26 mouse cellular contexts compared by ENCODE assay signal in genomic region chr2:79704773-79705172, GRCm38 (mm10). TPM values are rescaled to one million over a fixed set of nuclear protein-coding genes. Genes with fewer than 3 reads are reported as not detected.
A peak's percentile ranks its signal among the peaks of the same experiment; 100 is the strongest.
DNase-seq lines count a peak whose midpoint lies in the region; ATAC-seq and TF ChIP-seq lines count a peak whose summit lies in the region.
"Had no signal": no experiment of that assay in that cellular context is flagged by ENCODE, and none has a peak within 500 bp of the region (broad histone marks: within the 10 kb centered on the region; RNA-seq: fewer than 3 reads in every experiment).

No protein-coding gene starts in this region.

- no peak for TF ChIP-seq POLR2A in thymus, adult 2 months (IDR thresholded peaks at IDR 0.05; ENCODE audit: control insufficient read depth, extremely low read depth, insufficient read depth, low read length, poor library complexity)

- H3K9ac ChIP-seq in intestine, embryonic 15.5 days, result no peak overlapping the region
- no peak overlapping the region for H3K9ac ChIP-seq in intestine, embryonic 16.5 days (ENCODE audit: low read depth, low read length)
- H3K9ac ChIP-seq in stomach, embryonic 16.5 days (ENCODE audit: low read length), result no peak overlapping the region
- H3K9ac ChIP-seq: embryonic facial prominence, embryonic 13.5 days; embryonic facial prominence, embryonic 15.5 days; forebrain, embryonic 12.5 days had no signal

- peak; percentile 86 for ATAC-seq in intestine, embryonic 15.5 days
- peak; percentile 87 for ATAC-seq in intestine, embryonic 16.5 days
- peak; percentile 13; the same call in 1 of the 2 replicates for ATAC-seq in stomach, embryonic 16.5 days (ENCODE audit: insufficient read depth, low FRiP score)
- ATAC-seq: forebrain, embryonic 14.5 days had no signal

- H3K4me3 ChIP-seq in intestine, embryonic 15.5 days (replicated peaks), result no peak overlapping the region
- no peak overlapping the region for H3K4me3 ChIP-seq in intestine, embryonic 16.5 days (ENCODE audit: low read length)
- no peak overlapping the region for H3K4me3 ChIP-seq in stomach, embryonic 16.5 days (replicated peaks; ENCODE audit: low read length)
- H3K4me3 ChIP-seq in thymus, adult 2 months (ENCODE audit: control insufficient read depth, insufficient read depth, low read length), result no peak overlapping the region
- H3K4me3 ChIP-seq: embryonic facial prominence, embryonic 13.5 days; embryonic facial prominence, embryonic 15.5 days; erythroblast, embryonic 14.5 days; forebrain, embryonic 10.5 days; forebrain, embryonic 12.5 days had no signal

- no peaks in the 10 kb centered on the region for H3K36me3 ChIP-seq in intestine, embryonic 15.5 days
- H3K36me3 ChIP-seq in intestine, embryonic 16.5 days (ENCODE audit: control insufficient read depth, insufficient read depth, low read length), result no peaks in the 10 kb centered on the region
- H3K36me3 ChIP-seq in stomach, embryonic 16.5 days (ENCODE audit: control insufficient read depth, insufficient read depth, low read length), result no peaks in the 10 kb centered on the region
- H3K36me3 ChIP-seq in thymus, adult 2 months (ENCODE audit: control insufficient read depth, insufficient read depth, low read length), result no peaks in the 10 kb centered on the region
- H3K36me3 ChIP-seq: embryonic facial prominence, embryonic 13.5 days; embryonic facial prominence, embryonic 15.5 days; forebrain, embryonic 10.5 days; forebrain, embryonic 12.5 days had no signal

- H3K9me3 ChIP-seq in intestine, embryonic 15.5 days, result no peaks in the 10 kb centered on the region
- no peaks in the 10 kb centered on the region for H3K9me3 ChIP-seq in intestine, embryonic 16.5 days (ENCODE audit: control insufficient read depth, low read length)
- H3K9me3 ChIP-seq in stomach, embryonic 16.5 days (replicated peaks; ENCODE audit: control insufficient read depth, low read length), result no peaks in the 10 kb centered on the region
- H3K9me3 ChIP-seq: embryonic facial prominence, embryonic 13.5 days; embryonic facial prominence, embryonic 15.5 days; forebrain, embryonic 10.5 days; forebrain, embryonic 12.5 days had no signal

- no peak overlapping the region for H3K27ac ChIP-seq in intestine, embryonic 15.5 days
- no peak overlapping the region for H3K27ac ChIP-seq in intestine, embryonic 16.5 days (ENCODE audit: low read length)
- no peak overlapping the region for H3K27ac ChIP-seq in stomach, embryonic 16.5 days (ENCODE audit: low read length)
- no peak overlapping the region for H3K27ac ChIP-seq in thymus, adult 2 months (ENCODE audit: control insufficient read depth, insufficient read depth, low read length)
- H3K27ac ChIP-seq: embryonic facial prominence, embryonic 13.5 days; embryonic facial prominence, embryonic 15.5 days; forebrain, embryonic 10.5 days; forebrain, embryonic 12.5 days had no signal

- H3K4me1 ChIP-seq in intestine, embryonic 15.5 days (replicated peaks), result no peaks in the 10 kb centered on the region
- no peaks in the 10 kb centered on the region for H3K4me1 ChIP-seq in intestine, embryonic 16.5 days (ENCODE audit: control insufficient read depth, insufficient read depth, low read length)
- H3K4me1 ChIP-seq in stomach, embryonic 16.5 days (ENCODE audit: control insufficient read depth, insufficient read depth, low read length), result no peaks in the 10 kb centered on the region
- H3K4me1 ChIP-seq in thymus, adult 2 months (replicated peaks; ENCODE audit: control insufficient read depth, insufficient read depth, low read length), result no peaks in the 10 kb centered on the region
- H3K4me1 ChIP-seq: embryonic facial prominence, embryonic 13.5 days; embryonic facial prominence, embryonic 15.5 days; forebrain, embryonic 10.5 days; forebrain, embryonic 12.5 days had no signal

- 69% methylated on average over 2 of the region's 2 CpGs for WGBS in intestine, embryonic 15.5 days
- 71% methylated on average over 2 of the region's 2 CpGs for WGBS in intestine, embryonic 16.5 days
- 76% methylated on average over 2 of the region's 2 CpGs for WGBS in stomach, embryonic 16.5 days
- 87% methylated on average over 2 of the region's 2 CpGs for WGBS in thymus, adult 2 months

- DNase-seq in spleen, postnatal 14 days (ENCODE audit: low spot score in 2 of 2), result no peak
- no peak for DNase-seq in heart, adult 8-10 months (ENCODE audit: low spot score)
- DNase-seq in thymus, adult 2 months, result no peak
- DNase-seq: adrenal gland, adult 2 months; adrenal gland, postnatal 10 days; adrenal gland, postnatal 25 days; cerebellum, adult 11 months; cerebellum, adult 18-20 months; cerebellum, adult 8-10 months; cerebellum, adult 9-11 months; cerebellum, postnatal 14 days; cerebellum, postnatal 36 days; embryo, embryonic 11 days had no signal

- no peak overlapping the region for H3K4me2 ChIP-seq in intestine, embryonic 15.5 days (replicated peaks)
- no peak overlapping the region for H3K4me2 ChIP-seq in intestine, embryonic 16.5 days (ENCODE audit: low read depth, low read length)
- no peak overlapping the region for H3K4me2 ChIP-seq in stomach, embryonic 16.5 days (ENCODE audit: low read depth, low read length)
- H3K4me2 ChIP-seq: embryonic facial prominence, embryonic 13.5 days; embryonic facial prominence, embryonic 15.5 days; forebrain, embryonic 12.5 days had no signal

- TF ChIP-seq CTCF in thymus, adult 2 months (IDR thresholded peaks at IDR 0.05; ENCODE audit: borderline replicate concordance, control insufficient read depth, extremely low read depth, insufficient read depth, low read length, poor library complexity), result no peak

- H3K27me3 ChIP-seq in intestine, embryonic 15.5 days (replicated peaks), result no peaks in the 10 kb centered on the region
- no peaks in the 10 kb centered on the region for H3K27me3 ChIP-seq in intestine, embryonic 16.5 days (replicated peaks; ENCODE audit: control insufficient read depth, insufficient read depth, low read length)
- no peaks in the 10 kb centered on the region for H3K27me3 ChIP-seq in stomach, embryonic 16.5 days (ENCODE audit: control insufficient read depth, insufficient read depth, low read length)
- H3K27me3 ChIP-seq in thymus, adult 2 months (ENCODE audit: control insufficient read depth, insufficient read depth, low read length), result no peaks in the 10 kb centered on the region
- H3K27me3 ChIP-seq: embryonic facial prominence, embryonic 13.5 days; embryonic facial prominence, embryonic 15.5 days; forebrain, embryonic 12.5 days had no signal

RNA-seq across cellular contexts. Expression of gene Ppp1r1c, which starts 2.8 kb away (rescaled TPM):
- not detected in 2 replicates for polyA plus RNA-seq in intestine, embryonic 15.5 days (2015; fragmentation: Nextera tagmentation; extraction: Ambion mirVana)
- not detected in 2 replicates for polyA plus RNA-seq in intestine, embryonic 16.5 days (2015; fragmentation: Nextera tagmentation; extraction: Ambion mirVana)
- not detected in 2 replicates for polyA plus RNA-seq in stomach, embryonic 16.5 days (2015; fragmentation: Nextera tagmentation; extraction: Ambion mirVana)
- 1 to 10 TPM in 2 of 4 experiments, under 1 TPM in 2; 0.44 to 2.7 (median 1.2) TPM for total RNA-seq in heart, adult 8-10 months (2022)
- polyA plus RNA-seq in thymus, adult 2 months (2012; rRNA removed), result not detected in 2 replicates
- total RNA-seq: adrenal gland, adult 2 months; adrenal gland, postnatal 10 days; adrenal gland, postnatal 25 days; common myeloid progenitor, adult 5-6 weeks; ES-E14; MEL had no signal
- polyA plus RNA-seq: adrenal gland, adult 2 months; C2C12; erythroblast, embryonic 14.5 days; forebrain, embryonic 10.5 days had no signal

Comparison
In these comparisons a context has a peak if more than half of its experiments do, and no peak if none do; other contexts are left out.
1. ATAC-seq: peak in every context shown above with its lines; median percentile 87 in intestine, embryonic 16.5 days; 86 in intestine, embryonic 15.5 days; 13 in stomach, embryonic 16.5 days.